Mouse (Mus musculus) liver, embryonic 14.5 days (tissue): ENCODE results near the gene Olfr49. TPM values are rescaled to one million over a fixed set of nuclear protein-coding genes. Genes with fewer than 3 reads are reported as not detected.

Experiments
- ATAC-seq: fragments of 200-750 bp; cut with Nextera tagmentation; 2 replicates; pipeline ENCODE4 v1.8.0; 2017; ENCODE audit warnings: moderate number of reproducible peaks, mild to moderate bottlenecking, moderate library complexity; ENCODE audit not compliant: insufficient read depth
- DNase-seq, 3 experiments: peaks; one replicate each; pipeline ENCODE4 v3.0.0-alpha.2; 2012 to 2013; ENCODE audit warnings: low read depth in 3 of 3, low spot score in 3 of 3
- H3K27ac ChIP-seq: fragments of 300-500 bp; sonication (generic); 2 replicates; pipeline ENCODE4 v1.5.1; 2014; ENCODE audit warnings: moderate library complexity, mild to moderate bottlenecking, control low read depth, inconsistent platforms
- H3K27me3 ChIP-seq: fragments of 300-500 bp; sonication (generic); 2 replicates; pipeline ENCODE4 v1.6.1; 2014; ENCODE audit warnings: mild to moderate bottlenecking, low read length, moderate library complexity; ENCODE audit not compliant: control insufficient read depth, insufficient read depth
- H3K36me3 ChIP-seq: fragments of 300-500 bp; sonication (generic); replicated peaks from 2 replicates; pipeline ENCODE4 v1.6.1; 2014; ENCODE audit warnings: low read depth; ENCODE audit not compliant: control insufficient read depth, insufficient read depth
- H3K4me1 ChIP-seq, 2 experiments: fragments of 200-500 bp in 1 of 2; fragments of 300-500 bp in 1 of 2; sonication (generic) in 1 of 2; replicated peaks; 2 replicates each; pipeline ENCODE4 v1.6.1; 2012 to 2014; ENCODE audit warnings: antibody characterized with exemption in 1 of 2, inconsistent platforms in 1 of 2, low read length in 1 of 2; ENCODE audit not compliant: control insufficient read depth in 2 of 2, insufficient read depth in 2 of 2
- H3K4me2 ChIP-seq: fragments of 300-500 bp; sonication (generic); 2 replicates; pipeline ENCODE4 v1.6.1; 2014; ENCODE audit warnings: low read depth, mild to moderate bottlenecking, control low read depth, moderate library complexity
- H3K4me3 ChIP-seq, 2 experiments: fragments of 200-500 bp in 1 of 2; fragments of 300-500 bp in 1 of 2; sonication (generic) in 1 of 2; 2 replicates each; pipeline ENCODE4 v1.5.1; 2012 to 2014; ENCODE audit warnings: low read depth in 2 of 2, low read length in 2 of 2, mild to moderate bottlenecking in 2 of 2, control low read depth in 1 of 2, inconsistent platforms in 1 of 2, moderate library complexity in 1 of 2; ENCODE audit not compliant: insufficient read depth in 1 of 2
- H3K9ac ChIP-seq: fragments of 300-500 bp; sonication (generic); replicated peaks from 2 replicates; pipeline ENCODE4 v1.6.1; 2014; ENCODE audit warnings: mild to moderate bottlenecking, control low read depth, moderate library complexity
- H3K9me3 ChIP-seq: fragments of 300-500 bp; sonication (generic); 2 replicates; pipeline ENCODE4 v1.6.1; 2016; ENCODE audit warnings: low read length, mixed read lengths; ENCODE audit not compliant: control insufficient read depth
- CTCF ChIP-seq: IDR thresholded peaks from 2 replicates; pipeline ENCODE4 v1.5.1; 2016; ENCODE audit warnings: antibody characterized with exemption, low read depth, control low read depth
- EP300 ChIP-seq: IDR thresholded peaks from 2 replicates; pipeline ENCODE4 v1.6.1; 2016; ENCODE audit warnings: antibody characterized with exemption, low read depth
- WGBS: fragments of 180-500 bp; shearing (Covaris S2); extraction: QIAGEN DNeasy Blood & Tissue Kit; methylation state at CpG from one replicate; pipeline ENCODE4 v1.1.7; 2014; ENCODE audit not compliant: insufficient replicate concordance; 5-methylcytosine and 5-hydroxymethylcytosine counted together
- polyA plus RNA-seq, 2 experiments: library from polyadenylated mRNA; depleted of rRNA in 1 of 2; stranded (reverse) in 1 of 2; unstranded in 1 of 2; fragments of >200 nt; fragmentation: Nextera tagmentation in 1 of 2; extraction: Ambion mirVana in 1 of 2; gene quantifications; 2 replicates each; pipeline versions ENCODE4 v1.2.1 to v1.2.3; 2012 to 2014

The Olfr49 gene
- polyA plus RNA-seq, 2 experiments: not detected

DNA sequence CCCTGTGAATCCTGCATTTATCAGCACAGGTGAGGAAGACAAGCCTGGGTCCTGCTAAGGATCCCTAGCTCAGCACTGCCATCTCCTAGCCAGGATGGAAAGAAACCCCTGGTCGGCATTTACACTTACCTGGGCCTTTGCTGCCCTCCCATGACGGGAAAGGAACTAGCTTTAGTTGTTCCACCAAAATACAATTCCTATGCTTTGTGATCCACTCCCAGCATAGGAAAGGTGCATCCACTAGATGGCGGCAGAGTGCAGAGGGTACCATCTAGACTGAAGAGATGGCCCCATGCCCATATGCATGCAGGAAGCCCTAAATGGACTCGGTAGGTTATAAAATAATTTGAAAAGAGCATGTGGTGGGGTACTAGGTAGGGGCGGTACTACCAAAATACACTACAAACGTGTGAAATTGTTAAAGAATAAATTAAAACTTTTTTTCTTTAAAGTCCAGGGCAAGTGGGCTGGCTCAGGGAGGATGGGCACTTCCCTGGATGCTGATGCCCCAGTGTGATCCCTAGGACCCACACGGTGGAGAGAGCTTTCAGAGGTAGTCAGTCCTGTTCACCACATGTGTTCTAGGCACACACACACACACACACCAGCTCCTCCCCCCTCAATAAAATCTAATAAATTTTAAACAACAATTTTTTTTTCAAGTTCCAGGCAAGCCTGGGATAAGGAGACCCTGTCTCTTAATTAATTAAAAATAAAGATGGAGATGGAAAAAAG lies 45.6 kb downstream of the Olfr49 start:
- no peak overlapping the region for H3K4me3 ChIP-seq
- no peak overlapping the region for H3K27ac ChIP-seq
- H3K9ac ChIP-seq: no peak overlapping the region
- peaks cover 28% of the 10 kb centered on the region for H3K36me3 ChIP-seq
- no peak for TF ChIP-seq EP300
- TF ChIP-seq CTCF: peak; percentile 96
- no peak overlapping the region for H3K4me2 ChIP-seq
- DNase-seq: peak; percentile 42 to 52 (median 52)
- H3K27me3 ChIP-seq: no peaks in the 10 kb centered on the region
- no peaks in the 10 kb centered on the region for H3K9me3 ChIP-seq
- peak; percentile 52; the same call in 1 of the 2 replicates for ATAC-seq
- H3K4me1 ChIP-seq: no peaks in the 10 kb centered on the region
- 19% methylated on average over 7 of the region's 7 CpGs for WGBS

DNA sequence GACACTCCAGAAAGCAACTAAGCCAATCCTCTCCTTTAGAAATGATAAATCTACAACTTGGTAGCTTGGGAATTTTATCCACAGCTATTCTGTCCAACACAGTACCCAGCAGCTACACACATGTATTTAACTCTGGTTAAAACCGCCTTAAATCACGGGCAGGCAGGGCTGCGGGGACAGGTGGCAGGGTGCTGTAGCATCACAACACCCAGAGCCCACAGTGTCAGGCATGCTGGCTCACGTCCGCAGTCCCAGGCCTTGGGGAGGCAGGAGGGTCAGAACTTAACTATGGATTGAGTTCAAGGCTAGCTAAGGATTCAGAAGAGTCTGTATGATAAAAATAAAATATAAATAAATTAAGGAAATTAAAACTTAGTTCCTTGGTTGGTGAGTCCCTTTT lies 47.9 kb downstream of the Olfr49 start:
- Histone ChIP-seq H3K36me3 (peaks cover 19% of the 10 kb centered on the region), H3K4me2 (no peak overlapping the region)

GRCm38 (mm10) chr14:54235825-54236540 lies 48.8 kb downstream of the Olfr49 start:
- H3K4me1 ChIP-seq: peaks cover 0 to 17% of the 10 kb centered on the region in 2 experiments; a peak in 2 of 4 replicates
- 73% methylated on average over 5 of the region's 5 CpGs for WGBS
- ATAC-seq (no peak), DNase-seq (no peak)
- H3K4me3 ChIP-seq: no peak overlapping the region
- H3K36me3 ChIP-seq: peaks cover 10% of the 10 kb centered on the region
- no peak for TF ChIP-seq CTCF
- TF ChIP-seq EP300: no peak
- H3K9me3 ChIP-seq: no peaks in the 10 kb centered on the region
- H3K4me2 ChIP-seq: no peak overlapping the region
- no peak overlapping the region for H3K27ac ChIP-seq
- no peaks in the 10 kb centered on the region for H3K27me3 ChIP-seq
- no peak overlapping the region for H3K9ac ChIP-seq

More for the DNA sequence above, 47.9 kb downstream of the Olfr49 start:
- ATAC-seq: no peak
- 75% methylated on average over 5 of the region's 5 CpGs for WGBS
- DNase-seq: no peak
- H3K4me1 ChIP-seq: peaks cover 0 to 15% of the 10 kb centered on the region in 2 experiments; a peak in 2 of 4 replicates
- no peaks in the 10 kb centered on the region for H3K9me3 ChIP-seq
- no peaks in the 10 kb centered on the region for H3K27me3 ChIP-seq
- TF ChIP-seq CTCF (no peak), EP300 (no peak)
- no peak overlapping the region for H3K4me3 ChIP-seq
- H3K27ac ChIP-seq: no peak overlapping the region
- no peak overlapping the region for H3K9ac ChIP-seq

- H3K36me3 ChIP-seq: no peaks in the 10 kb centered on the region; the same call in 1 of the 2 replicates
- DNase-seq (no peak), ATAC-seq (no peak)
- peaks cover 0 to 20% of the 10 kb centered on the region in 2 experiments; a peak in 2 of 4 replicates for H3K4me1 ChIP-seq
- no peak overlapping the region for H3K4me3 ChIP-seq
- no peak overlapping the region for H3K4me2 ChIP-seq
- H3K9me3 ChIP-seq: no peaks in the 10 kb centered on the region
- 82% methylated on average over 20 of the region's 20 CpGs for WGBS
- H3K9ac ChIP-seq: no peak overlapping the region
- H3K27ac ChIP-seq: no peak overlapping the region
- TF ChIP-seq CTCF (no peak), EP300 (no peak)
- no peaks in the 10 kb centered on the region for H3K27me3 ChIP-seq
These were observed 50.3 kb downstream of the Olfr49 start for GRCm38 (mm10) chr14:54234231-54235040.
